Mouse (Mus musculus) mesoderm, embryonic 11.5 days (tissue): Measurements from ENCODE around the gene Hoxd8.

Source experiments
- DNase-seq: peaks from one replicate; pipeline ENCODE4 v3.0.0-alpha.2; 2012; ENCODE audit warnings: low read depth, low spot score

Hoxd8 gene

GRCm38 (mm10) chr2:74669650-74670235 is 34.7 kb upstream of the Hoxd8 start:
- no peak for DNase-seq

- DNase-seq = no peak
These were observed 33.7 kb upstream of the Hoxd8 start for GRCm38 (mm10) chr2:74670632-74671188.

GRCm38 (mm10) chr2:74671847-74672246 is 32.6 kb upstream of the Hoxd8 start:
- no peak for DNase-seq

GRCm38 (mm10) chr2:74672481-74673362 is 31.7 kb upstream of the Hoxd8 start:
- peak; percentile 90 for DNase-seq

GRCm38 (mm10) chr2:74673835-74674425 is 30.5 kb upstream of the Hoxd8 start:
- no peak for DNase-seq

- DNase-seq = no peak
These were observed 29.3 kb upstream of the Hoxd8 start, which contains the start of gene Hoxd12 for GRCm38 (mm10) chr2:74674881-74675665. Gene Hoxd12, plus strand, starts transcription at chr2:74675013.

GRCm38 (mm10) chr2:74675666-74676282 is 28.6 kb upstream of the Hoxd8 start:
- no peak for DNase-seq

GRCm38 (mm10) chr2:74676376-74677052 is 27.9 kb upstream of the Hoxd8 start:
- no peak for DNase-seq

GRCm38 (mm10) chr2:74677106-74677505 is 27.3 kb upstream of the Hoxd8 start:
- DNase-seq = no peak

- DNase-seq = no peak
These were observed 25.4 kb upstream of the Hoxd8 start, which contains the start of gene Hoxd11 for GRCm38 (mm10) chr2:74678891-74679595. Gene Hoxd11, plus strand, starts transcription at chr2:74679557.

GRCm38 (mm10) chr2:74679596-74679971 is 24.8 kb upstream of the Hoxd8 start:
- DNase-seq = no peak

- no peak for DNase-seq
These were observed 24.4 kb upstream of the Hoxd8 start for GRCm38 (mm10) chr2:74679980-74680379.

- DNase-seq = no peak
These were observed 23.6 kb upstream of the Hoxd8 start for GRCm38 (mm10) chr2:74680561-74681398.

GRCm38 (mm10) chr2:74681594-74682531 is 22.6 kb upstream of the Hoxd8 start:
- DNase-seq = no peak

GRCm38 (mm10) chr2:74682796-74683195 is 21.6 kb upstream of the Hoxd8 start:
- DNase-seq = no peak

GRCm38 (mm10) chr2:74683471-74683951 is 20.9 kb upstream of the Hoxd8 start:
- DNase-seq = no peak

- no peak for DNase-seq
These were observed 20.3 kb upstream of the Hoxd8 start for GRCm38 (mm10) chr2:74684106-74684505.
